Mouse (Mus musculus) liver, adult 2 months (tissue): ENCODE data around the gene Gm4491.

Experiments
- CTCF ChIP-seq: fragments of 200-500 bp; IDR thresholded peaks from 2 replicates; pipeline ENCODE4 v1.5.1; 2011; ENCODE audit warnings: low read depth, low read length, control low read depth
- POLR2A ChIP-seq: fragments of 200-500 bp; IDR thresholded peaks from 2 replicates; pipeline ENCODE4 v1.6.1; 2011; ENCODE audit warnings: low read length, control low read depth; ENCODE audit not compliant: insufficient read depth; ENCODE audit errors: extremely low read depth

DNA sequence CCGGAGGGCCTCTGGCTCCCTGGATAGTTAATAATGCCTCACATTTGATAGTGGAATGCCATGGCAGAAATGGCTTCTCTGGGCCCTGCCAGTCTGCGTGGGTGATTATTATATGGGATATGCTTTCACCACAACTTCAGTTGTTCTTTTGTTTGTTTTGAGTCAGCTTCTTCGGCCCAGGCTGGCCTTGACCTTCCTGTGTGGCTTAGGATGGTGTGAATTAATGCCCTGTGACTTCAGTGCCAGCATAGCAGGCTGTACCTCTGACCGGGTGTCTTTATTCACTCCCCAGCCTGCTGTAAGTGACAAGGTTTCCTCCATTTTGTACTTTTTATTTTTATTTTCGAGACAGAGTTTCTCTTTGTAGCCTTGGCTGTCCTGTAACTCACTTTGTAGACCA is 7.8 kb downstream of the Gm4491 start:
- TF ChIP-seq POLR2A (no peak), CTCF (no peak)
